Mouse (Mus musculus) hindbrain, embryonic 16.5 days (tissue): ENCODE results near the gene Myadm. TPM values are rescaled to one million over a fixed set of nuclear protein-coding genes. Genes with fewer than 3 reads are reported as not detected.

Experiments
- ATAC-seq: fragments of 200-750 bp; cut with Nextera tagmentation; 2 replicates; pipeline ENCODE4 v1.8.0; 2017; ENCODE audit warnings: moderate TSS enrichment, moderate library complexity
- H3K27ac ChIP-seq: fragments of 300-500 bp; sonication (generic); 2 replicates; pipeline ENCODE4 v1.5.1; 2014; ENCODE audit warnings: low read depth, mild to moderate bottlenecking, control low read depth, low read length, moderate library complexity
- H3K27me3 ChIP-seq: fragments of 300-500 bp; sonication (generic); replicated peaks from 2 replicates; pipeline ENCODE4 v1.6.1; 2014; ENCODE audit warnings: low read length; ENCODE audit not compliant: control insufficient read depth, insufficient read depth
- H3K36me3 ChIP-seq: fragments of 300-500 bp; sonication (generic); 2 replicates; pipeline ENCODE4 v1.6.1; 2014; ENCODE audit warnings: mild to moderate bottlenecking, low read length, moderate library complexity, mixed read lengths; ENCODE audit not compliant: control insufficient read depth, insufficient read depth
- H3K4me1 ChIP-seq: fragments of 300-500 bp; sonication (generic); 2 replicates; pipeline ENCODE4 v1.6.1; 2014; ENCODE audit warnings: low read depth, low read length; ENCODE audit not compliant: control insufficient read depth, insufficient read depth
- H3K4me2 ChIP-seq: fragments of 300-500 bp; sonication (generic); 2 replicates; pipeline ENCODE4 v1.6.1; 2014; ENCODE audit warnings: mild to moderate bottlenecking, low read length, control low read depth, moderate library complexity
- H3K4me3 ChIP-seq: fragments of 300-500 bp; sonication (generic); 2 replicates; pipeline ENCODE4 v1.5.1; 2014; ENCODE audit warnings: mild to moderate bottlenecking, low read length, control low read depth, moderate library complexity
- H3K9ac ChIP-seq: fragments of 300-500 bp; sonication (generic); 2 replicates; pipeline ENCODE4 v1.6.1; 2014; ENCODE audit warnings: low read depth, mild to moderate bottlenecking, control low read depth, low read length, moderate library complexity
- H3K9me3 ChIP-seq: fragments of 300-500 bp; sonication (generic); 2 replicates; pipeline ENCODE4 v1.6.1; 2014; ENCODE audit warnings: mild to moderate bottlenecking, low read length, moderate library complexity; ENCODE audit not compliant: control insufficient read depth
- WGBS: fragments of 180-500 bp; shearing (Covaris S2); extraction: QIAGEN DNeasy Blood & Tissue Kit; methylation state at CpG from one replicate; pipeline ENCODE4 v1.1.7; 2014; 5-methylcytosine and 5-hydroxymethylcytosine counted together
- polyA plus RNA-seq: library from polyadenylated mRNA; unstranded; fragments of >200 nt; fragmentation: Nextera tagmentation; extraction: Ambion mirVana; gene quantifications from 2 replicates; pipeline ENCODE4 v1.2.1, GENCODE M21; 2015

The Myadm gene
- polyA plus RNA-seq, 1 experiment from 2014 or later = 36.9 TPM

DNA sequence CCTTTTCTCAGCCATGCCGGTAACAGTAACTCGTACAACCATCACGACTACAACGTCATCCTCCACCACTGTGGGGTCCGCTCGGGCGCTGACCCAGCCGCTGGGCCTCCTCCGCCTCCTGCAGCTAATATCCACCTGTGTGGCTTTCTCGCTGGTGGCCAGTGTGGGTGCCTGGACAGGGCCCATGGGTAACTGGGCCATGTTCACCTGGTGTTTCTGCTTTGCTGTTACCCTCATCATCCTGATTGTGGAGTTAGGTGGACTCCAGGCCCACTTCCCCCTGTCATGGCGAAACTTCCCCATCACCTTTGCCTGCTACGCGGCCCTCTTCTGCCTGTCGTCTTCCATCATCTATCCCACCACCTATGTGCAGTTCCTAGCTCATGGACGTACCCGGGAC lies 7.8 kb downstream of the Myadm start:
- Histone ChIP-seq H3K9me3 (no peaks in the 10 kb centered on the region), H3K9ac (no peak overlapping the region), H3K27me3 (peaks cover 10% of the 10 kb centered on the region), H3K36me3 (peaks cover 24% of the 10 kb centered on the region), H3K4me1 (peaks cover 5% of the 10 kb centered on the region), H3K4me3 (no peak overlapping the region), H3K4me2 (no peak overlapping the region), H3K27ac (no peak overlapping the region)
- 94% methylated on average over 16 of the region's 16 CpGs for WGBS
- no peak for ATAC-seq

GRCm38 (mm10) chr7:3299941-3300617 lies 11.2 kb downstream of the Myadm start:
- Histone ChIP-seq H3K4me2 (no peak overlapping the region), H3K4me1 (peaks cover 25% of the 10 kb centered on the region), H3K9me3 (no peaks in the 10 kb centered on the region), H3K9ac (no peak overlapping the region), H3K4me3 (no peak overlapping the region), H3K27ac (no peak overlapping the region), H3K27me3 (peaks cover 12% of the 10 kb centered on the region), H3K36me3 (peaks cover 18% of the 10 kb centered on the region)
- no peak for ATAC-seq
- 50% methylated on average over 7 of the region's 7 CpGs for WGBS

- Histone ChIP-seq H3K4me3 (no peak overlapping the region), H3K27me3 (peaks cover 12% of the 10 kb centered on the region), H3K27ac (no peak overlapping the region), H3K9me3 (no peaks in the 10 kb centered on the region), H3K9ac (no peak overlapping the region), H3K4me1 (peaks cover 25% of the 10 kb centered on the region), H3K36me3 (peaks cover 18% of the 10 kb centered on the region), H3K4me2 (no peak overlapping the region)
- no peak for ATAC-seq
- 74% methylated on average over 8 of the region's 8 CpGs for WGBS
Measured at GRCm38 (mm10) chr7:3300891-3301627, 12.2 kb downstream of the Myadm start.

DNA sequence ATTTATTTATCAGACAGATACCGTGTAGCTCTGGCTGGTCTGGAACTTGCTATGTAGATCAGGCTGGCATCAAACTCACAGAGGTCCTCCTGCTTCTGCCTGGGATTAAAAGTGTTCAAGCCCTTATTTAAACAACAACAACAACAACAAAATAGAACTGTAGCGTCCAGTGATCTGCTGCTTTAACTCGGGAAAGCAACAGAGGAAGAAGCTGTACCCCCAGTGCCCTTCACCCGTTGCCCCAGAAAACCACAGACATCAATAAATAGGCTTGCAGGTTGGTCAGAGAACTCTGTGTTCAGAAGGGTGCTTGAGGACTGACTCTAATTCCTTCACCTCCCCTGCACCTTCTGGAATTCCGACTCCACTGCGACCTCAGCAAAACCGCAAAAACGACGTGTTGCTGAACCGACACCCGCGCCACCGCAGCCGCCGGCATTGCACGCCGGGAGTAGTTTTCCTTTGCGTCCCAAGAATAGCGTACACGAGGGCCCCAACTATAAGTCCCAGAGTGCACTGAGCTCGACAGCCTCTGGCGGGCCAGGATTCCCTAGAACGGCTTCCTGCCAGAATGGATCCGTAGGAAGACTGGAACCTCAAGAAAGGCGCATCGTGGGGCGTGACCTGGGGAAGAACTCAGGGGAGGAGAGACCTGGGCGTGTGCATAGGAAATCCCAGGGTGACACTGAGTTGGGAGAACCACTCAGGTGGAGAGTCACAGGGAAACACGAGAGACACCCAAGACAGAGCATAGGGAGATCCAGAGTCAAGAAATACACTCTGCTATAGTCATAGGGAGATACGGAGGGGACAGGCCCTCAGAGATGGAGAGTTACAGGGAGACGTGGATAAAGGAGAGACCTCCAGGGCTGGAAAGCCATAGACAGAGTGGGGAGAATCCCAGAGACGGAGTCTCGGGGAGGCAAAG lies 13.0 kb downstream of the Myadm start:
- 7% methylated on average over 33 of the region's 33 CpGs for WGBS
- peaks cover 12% of the 10 kb centered on the region for H3K36me3 ChIP-seq
- H3K9ac ChIP-seq = 0 out of 2 replicates have a peak overlapping the region, but pooled peaks have one; percentile 36
- peak; percentile 50 for ATAC-seq
- H3K27ac ChIP-seq = no peak overlapping the region
- peak overlapping the region; percentile 27 for H3K4me3 ChIP-seq
- H3K9me3 ChIP-seq = no peaks in the 10 kb centered on the region
- H3K4me2 ChIP-seq = peak overlapping the region; percentile 95
- H3K27me3 ChIP-seq = peaks cover 12% of the 10 kb centered on the region
- peaks cover 25% of the 10 kb centered on the region for H3K4me1 ChIP-seq

DNA sequence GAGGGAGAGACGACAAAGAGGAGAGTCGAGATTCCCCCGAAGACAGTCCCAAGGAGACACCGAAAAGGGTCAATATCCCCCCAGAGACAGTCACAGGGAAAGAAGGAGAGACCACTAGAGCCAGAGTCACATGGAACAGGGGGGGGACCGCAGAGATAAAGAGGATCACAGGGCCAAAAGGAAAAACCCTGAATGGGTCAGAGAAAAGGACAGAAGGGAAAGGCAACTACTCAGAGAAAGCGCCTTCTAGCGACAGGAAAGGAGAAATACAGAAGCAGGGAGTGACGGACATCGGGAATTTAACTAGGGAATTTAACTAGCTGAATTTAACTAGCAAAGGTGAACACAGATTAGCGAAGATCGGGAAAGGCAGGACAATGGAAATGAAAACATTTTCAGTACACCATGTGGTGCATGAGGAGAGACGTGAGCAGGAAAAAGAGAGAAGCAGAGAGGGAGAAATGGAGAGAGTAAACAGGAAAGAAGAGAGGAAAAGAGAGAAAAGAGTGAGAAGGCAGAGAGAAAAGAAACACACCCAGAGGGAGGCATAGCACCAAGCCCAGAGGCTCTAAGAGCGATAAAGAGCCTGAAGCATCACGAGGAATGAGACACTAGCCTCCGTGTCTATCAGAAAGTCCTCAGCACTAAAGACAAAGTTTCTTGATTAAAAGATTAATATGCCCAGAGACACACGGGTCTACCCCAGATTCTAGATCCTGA lies 13.8 kb downstream of the Myadm start:
- Histone ChIP-seq H3K4me3 (peak overlapping the region; percentile 42), H3K27me3 (peaks cover 12% of the 10 kb centered on the region), H3K4me1 (peaks cover 25% of the 10 kb centered on the region), H3K4me2 (peak overlapping the region; percentile 95), H3K9me3 (no peaks in the 10 kb centered on the region), H3K9ac (peak overlapping the region; percentile 59; the same call in 1 of the 2 replicates), H3K27ac (no peak overlapping the region), H3K36me3 (peaks cover 4% of the 10 kb centered on the region; the same call in 1 of the 2 replicates)
- no peak; the same call in none of the 2 replicates for ATAC-seq
- 2% methylated on average over 16 of the region's 16 CpGs for WGBS

- peak; percentile 73 for ATAC-seq
- Histone ChIP-seq H3K9ac (peak overlapping the region; percentile 59), H3K27me3 (peaks cover 12% of the 10 kb centered on the region), H3K27ac (no peak overlapping the region), H3K36me3 (0 out of 2 replicates have a peak, but pooled peaks cover 2% of the 10 kb centered on the region), H3K4me1 (peaks cover 25% of the 10 kb centered on the region), H3K9me3 (no peaks in the 10 kb centered on the region), H3K4me3 (peak overlapping the region; percentile 42), H3K4me2 (peak overlapping the region; percentile 95)
- whole genome bisulfite sequencing = 0% methylated on average over 21 of the region's 29 CpGs
Measured at GRCm38 (mm10) chr7:3303276-3303781, 14.4 kb downstream of the Myadm start.

DNA sequence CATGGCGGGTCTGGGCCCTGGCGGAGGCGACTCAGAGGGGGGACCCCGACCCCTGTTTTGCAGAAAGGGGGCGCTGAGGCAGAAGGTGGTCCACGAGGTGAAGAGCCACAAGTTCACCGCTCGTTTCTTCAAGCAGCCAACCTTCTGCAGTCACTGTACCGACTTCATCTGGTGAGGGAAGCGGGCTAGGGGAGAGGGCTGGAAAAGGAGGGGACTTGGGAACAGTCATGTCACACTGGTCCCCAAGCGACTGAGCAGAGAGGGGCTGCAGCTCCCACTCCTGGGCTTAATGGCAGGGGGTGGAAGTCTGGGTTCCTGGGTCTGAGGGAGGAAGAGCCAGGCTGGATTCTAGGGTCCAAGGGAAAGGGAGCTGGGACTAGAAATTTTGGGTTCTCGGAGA lies 14.9 kb downstream of the Myadm start:
- Histone ChIP-seq H3K27me3 (peaks cover 12% of the 10 kb centered on the region), H3K9ac (peak overlapping the region; percentile 59), H3K4me3 (peak overlapping the region; percentile 42), H3K9me3 (no peaks in the 10 kb centered on the region), H3K36me3 (0 out of 2 replicates have a peak, but pooled peaks cover 2% of the 10 kb centered on the region), H3K4me1 (peaks cover 25% of the 10 kb centered on the region), H3K4me2 (peak overlapping the region; percentile 95), H3K27ac (no peak overlapping the region)
- WGBS = 2% methylated on average over 12 of the region's 12 CpGs
- ATAC-seq = peak; percentile 41

- 1% methylated on average over 10 of the region's 10 CpGs for WGBS
- Histone ChIP-seq H3K27ac (no peak overlapping the region), H3K27me3 (peaks cover 12% of the 10 kb centered on the region), H3K9ac (peak overlapping the region; percentile 59), H3K4me3 (peak overlapping the region; percentile 42), H3K36me3 (0 out of 2 replicates have a peak, but pooled peaks cover 2% of the 10 kb centered on the region), H3K9me3 (no peaks in the 10 kb centered on the region), H3K4me1 (peaks cover 25% of the 10 kb centered on the region), H3K4me2 (peak overlapping the region; percentile 95)
- ATAC-seq = peak; percentile 34
Measured at GRCm38 (mm10) chr7:3304298-3304697, 15.4 kb downstream of the Myadm start.
